Mouse (Mus musculus) E14TG2a.4 (cell line): ENCODE results near the gene Magi1.

Source experiments
- CTCF ChIP-seq: conservative IDR thresholded peaks from 2 replicates; pipeline ENCODE4 v1.5.1; 2014; ENCODE audit warnings: low read length
- POU5F1 ChIP-seq: IDR thresholded peaks from 2 replicates; pipeline ENCODE4 v1.6.1; 2014; ENCODE audit warnings: low read length, borderline replicate concordance

- TF ChIP-seq CTCF (no peak), POU5F1 (no peak)
Observed at GRCm38 (mm10) chr6:93835211-93835610, 448.5 kb downstream of the Magi1 start.
